Mouse (Mus musculus) CH12F3 (cell line): Measurements from ENCODE around the gene Rapgef2.

Experiments used
- in situ Hi-C: fragments of 300-500 bp; cut with MboI; formaldehyde crosslinking; loops from 2 replicates; pipeline ENCODE4 v1.14.3; 2020; ENCODE audit warnings: low sequenced_read_pairs

Rapgef2 gene

DNA sequence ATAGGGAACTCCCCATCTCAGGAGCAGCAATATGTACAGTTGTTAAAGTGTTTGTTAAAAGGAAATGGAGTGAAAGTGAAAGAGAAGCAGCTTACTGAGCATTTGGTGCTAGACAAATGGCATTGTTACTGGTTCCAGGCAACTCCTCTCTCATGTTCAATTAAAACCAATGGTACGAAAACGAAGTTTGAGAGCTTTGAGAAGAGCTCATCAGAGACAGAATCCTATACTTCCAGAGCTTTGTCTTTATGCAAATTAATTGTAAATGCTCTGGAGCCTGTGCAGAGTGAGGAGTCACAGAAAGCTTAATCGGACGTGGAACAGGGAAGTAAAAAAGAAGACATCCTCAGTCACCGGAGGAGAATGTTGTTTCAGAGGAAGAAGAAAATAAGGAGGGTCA is 241.1 kb downstream of the Rapgef2 start:
- in situ Hi-C loops, result no loop called here

DNA sequence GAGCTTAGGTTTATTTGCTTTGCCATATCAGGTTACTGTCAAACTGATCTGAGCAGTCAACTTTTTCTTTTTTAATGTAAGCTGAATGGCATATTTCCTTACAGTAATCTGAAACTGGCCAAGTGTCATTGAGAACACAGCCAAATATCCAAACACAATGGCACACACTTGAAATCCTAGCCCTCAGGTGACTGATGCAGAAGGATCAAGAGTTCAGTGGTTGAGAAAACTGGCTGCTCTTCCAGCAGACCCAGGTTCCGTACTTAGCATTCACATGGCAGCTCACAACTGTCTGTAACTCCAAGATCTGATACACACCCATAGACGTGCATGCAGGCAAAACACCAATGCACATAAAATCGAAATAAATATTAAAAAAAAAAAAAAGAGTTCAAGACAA is 243.3 kb downstream of the Rapgef2 start:
- in situ Hi-C loops, result no loop called here

GRCm38 (mm10) chr3:79039666-79040450 is 246.5 kb downstream of the Rapgef2 start:
- in situ Hi-C loops, result no loop called here

DNA sequence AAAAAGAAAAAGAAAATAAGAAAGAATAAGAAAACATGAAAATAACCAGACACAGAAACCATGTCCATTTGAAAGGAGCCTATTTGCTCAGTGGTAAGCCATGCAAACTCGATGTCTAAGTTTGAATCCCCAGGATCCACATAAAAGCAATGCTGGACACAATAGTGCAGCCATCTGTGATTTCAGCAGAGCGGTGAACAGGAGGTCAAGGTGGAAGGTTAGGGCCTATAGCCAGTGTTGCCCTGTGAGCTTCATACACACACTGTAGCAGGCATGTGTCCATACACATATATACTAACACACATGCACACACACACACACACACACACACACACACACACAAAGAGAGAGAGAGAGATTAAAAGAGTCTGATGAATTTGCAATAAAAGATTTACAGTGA is 247.3 kb downstream of the Rapgef2 start:
- in situ Hi-C loops, result no loop called here

DNA sequence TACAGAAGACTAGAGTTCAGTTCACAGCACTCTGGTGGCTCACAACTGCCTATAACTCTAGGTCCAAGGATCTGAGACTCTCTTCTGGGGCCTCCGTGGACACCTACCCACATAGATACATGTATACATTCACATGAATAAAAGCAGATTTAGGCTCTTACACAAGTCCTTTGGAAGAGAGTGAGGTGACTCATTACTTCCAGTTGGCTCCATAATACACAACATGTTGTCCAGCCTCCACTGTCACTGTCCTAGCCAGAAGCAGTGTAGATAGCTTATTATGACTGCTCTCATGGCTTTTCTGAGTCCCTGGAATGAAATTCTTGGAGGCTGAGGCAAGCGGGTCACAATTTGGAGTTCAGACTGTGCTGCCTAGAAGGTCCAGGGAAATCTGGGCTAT is 251.9 kb downstream of the Rapgef2 start:
- in situ Hi-C loops, result no loop called here

DNA sequence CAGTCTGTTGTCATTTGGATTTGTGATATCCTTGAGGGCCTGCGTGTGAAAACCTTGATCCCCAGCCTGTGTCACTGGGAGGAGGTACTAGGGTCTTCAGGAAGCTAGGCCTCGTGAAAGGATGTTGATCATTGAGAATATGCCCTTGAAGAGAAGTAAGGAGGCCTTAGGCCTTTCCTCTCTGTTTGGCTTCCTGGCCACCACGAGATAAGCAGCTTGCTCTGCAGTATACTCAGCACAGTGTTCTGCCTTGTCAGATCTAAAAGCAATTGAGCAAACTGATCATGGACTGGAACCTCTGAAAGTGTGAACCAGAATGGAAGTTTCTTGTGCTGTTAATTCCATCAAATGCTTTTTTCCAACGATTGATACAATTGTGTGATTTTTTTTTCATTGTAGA is 255.5 kb downstream of the Rapgef2 start:
- in situ Hi-C loops, result no loop called here

GRCm38 (mm10) chr3:79028153-79028878 is 258.0 kb downstream of the Rapgef2 start:
- in situ Hi-C loops, result no loop called here

- in situ Hi-C loops, result no loop called here
These were observed 260.3 kb downstream of the Rapgef2 start for GRCm38 (mm10) chr3:79025983-79026382.

GRCm38 (mm10) chr3:79023735-79024328 is 262.5 kb downstream of the Rapgef2 start:
- in situ Hi-C loops, result no loop called here

GRCm38 (mm10) chr3:79022690-79023089 is 263.6 kb downstream of the Rapgef2 start:
- in situ Hi-C loops, result no loop called here

- in situ Hi-C loops, result no loop called here
These were observed 268.9 kb downstream of the Rapgef2 start for GRCm38 (mm10) chr3:79017440-79017839.

- in situ Hi-C loops, result no loop called here
These were observed 269.5 kb downstream of the Rapgef2 start for GRCm38 (mm10) chr3:79016830-79017229.

GRCm38 (mm10) chr3:79015621-79016474 is 270.5 kb downstream of the Rapgef2 start:
- in situ Hi-C loops, result no loop called here
